Mouse (Mus musculus) naive thymus-derived CD4-positive, alpha-beta T cell, adult 2 months (primary cell): ENCODE results near the gene Spo11.
A peak's percentile ranks its signal among the peaks of the same experiment; 100 is the strongest.

Source experiments
- DNase-seq: peaks from one replicate; pipeline ENCODE4 v3.0.0-alpha.2; 2011; ENCODE audit warnings: low read depth

Spo11 gene

GRCm38 (mm10) chr2:173003737-173004136 lies 26.2 kb downstream of the Spo11 start:
- DNase-seq: no peak

- no peak for DNase-seq
Measured at GRCm38 (mm10) chr2:173010220-173010717, 32.8 kb downstream of the Spo11 start.

- no peak for DNase-seq
Measured at GRCm38 (mm10) chr2:173011440-173011839, 33.9 kb downstream of the Spo11 start.

GRCm38 (mm10) chr2:173014741-173015287 lies 37.3 kb downstream of the Spo11 start:
- DNase-seq: no peak

GRCm38 (mm10) chr2:173017940-173018339 lies 40.4 kb downstream of the Spo11 start:
- DNase-seq: peak; percentile 85

GRCm38 (mm10) chr2:173018618-173019017 lies 41.1 kb downstream of the Spo11 start:
- DNase-seq: peak; percentile 40

- peak; percentile 66 for DNase-seq
Measured at GRCm38 (mm10) chr2:173019322-173019721, 41.8 kb downstream of the Spo11 start.

GRCm38 (mm10) chr2:173019790-173020189 lies 42.3 kb downstream of the Spo11 start:
- peak; percentile 94 for DNase-seq

- no peak for DNase-seq
Measured at GRCm38 (mm10) chr2:173020430-173020829, 42.9 kb downstream of the Spo11 start, which contains the start of gene Rbm38. Gene Rbm38 (plus strand): TSS chr2:173020498.

- peak; percentile 95 for DNase-seq
Measured at GRCm38 (mm10) chr2:173021633-173022055, 44.1 kb downstream of the Spo11 start.

GRCm38 (mm10) chr2:173022056-173022681 lies 44.7 kb downstream of the Spo11 start:
- DNase-seq: no peak

- DNase-seq: peak; percentile 38
Measured at GRCm38 (mm10) chr2:173022813-173023212, 45.3 kb downstream of the Spo11 start.

GRCm38 (mm10) chr2:173023371-173023851 lies 45.9 kb downstream of the Spo11 start:
- peak; percentile 83 for DNase-seq

- DNase-seq: no peak
Measured at GRCm38 (mm10) chr2:173023966-173024365, 46.5 kb downstream of the Spo11 start.

- peak; percentile 46 for DNase-seq
Measured at GRCm38 (mm10) chr2:173024392-173024791, 46.9 kb downstream of the Spo11 start.

- no peak for DNase-seq
Measured at GRCm38 (mm10) chr2:173024938-173025337, 47.4 kb downstream of the Spo11 start.

GRCm38 (mm10) chr2:173026286-173026685 lies 48.8 kb downstream of the Spo11 start:
- no peak for DNase-seq

GRCm38 (mm10) chr2:173026688-173027131 lies 49.2 kb downstream of the Spo11 start:
- peak; percentile 90 for DNase-seq

GRCm38 (mm10) chr2:173027169-173027823 lies 49.8 kb downstream of the Spo11 start:
- peak; percentile 48 for DNase-seq

GRCm38 (mm10) chr2:173027824-173028495 lies 50.5 kb downstream of the Spo11 start:
- peak; percentile 18 for DNase-seq

GRCm38 (mm10) chr2:173028508-173029031 lies 51.1 kb downstream of the Spo11 start:
- DNase-seq: peak; percentile 18
